Mouse (Mus musculus) heart, adult 18-20 months (tissue): ENCODE measurements around the gene Hilpda. TPM values are rescaled to one million over a fixed set of nuclear protein-coding genes. Genes with fewer than 3 reads are reported as not detected.

Source experiments
- DNase-seq, 2 experiments: peaks; one replicate each; pipeline ENCODE4 v3.0.0; 2021 to 2022; ENCODE audit warnings: mixed read lengths in 1 of 2
- total RNA-seq, 2 experiments: library from RNA; stranded (reverse); gene quantifications; 2 replicates each; pipeline ENCODE4 v1.2.3; 2021

Hilpda gene
- total RNA-seq, 2 experiments from 2014 or later, result 4.6 to 5.9 TPM

DNA sequence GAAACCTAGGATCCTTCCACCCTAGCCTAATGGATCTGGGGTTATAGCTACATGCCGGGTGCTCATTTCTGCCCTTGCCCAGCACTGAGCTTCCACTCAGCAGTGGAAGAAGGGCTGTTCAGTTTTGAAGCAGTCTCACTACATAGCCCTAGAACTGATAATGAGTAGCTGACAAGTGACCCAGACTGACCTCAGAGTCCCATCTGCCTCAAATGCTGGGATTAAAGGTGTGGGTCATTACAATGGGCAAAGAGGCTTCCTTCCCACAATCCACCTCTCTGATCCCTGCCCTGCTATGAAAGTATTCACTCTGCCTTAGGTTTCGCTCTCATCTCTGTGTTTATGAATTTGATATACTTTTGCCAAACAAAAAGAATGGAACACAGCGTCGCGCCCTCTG, 4.5 kb downstream of the Hilpda start:
- DNase-seq, result no peak

GRCm38 (mm10) chr6:29278513-29279267, 6.4 kb downstream of the Hilpda start:
- peak; percentile 64 to 74 for DNase-seq

- no peak for DNase-seq
These were observed 7.0 kb downstream of the Hilpda start, which contains the start of gene Fam71f2 for GRCm38 (mm10) chr6:29279293-29279692. Fam71f2 (plus strand) TSS chr6:29279593.

DNA sequence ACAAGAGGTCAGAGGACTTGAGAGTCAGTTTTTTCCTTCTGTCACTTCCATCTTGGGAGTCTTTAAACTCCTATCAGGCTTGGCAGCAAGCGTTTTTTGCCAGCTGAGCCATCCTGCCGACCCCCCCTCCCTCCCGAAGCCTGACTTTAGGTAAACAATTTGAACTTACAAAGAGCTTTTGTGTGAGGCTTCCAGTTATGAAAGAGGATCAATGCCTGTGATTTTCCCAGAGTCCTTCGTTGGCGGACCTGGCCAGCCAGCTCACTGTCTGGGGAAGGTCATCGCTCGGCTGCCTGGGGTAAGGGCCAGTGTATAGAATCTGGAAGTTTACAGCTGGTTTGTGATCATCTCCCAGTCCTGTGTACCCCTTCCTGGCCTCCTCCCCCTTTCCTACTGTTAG, 8.4 kb downstream of the Hilpda start:
- no peak for DNase-seq

GRCm38 (mm10) chr6:29286870-29287269, 14.6 kb downstream of the Hilpda start:
- DNase-seq, result no peak

GRCm38 (mm10) chr6:29287481-29287880, 15.2 kb downstream of the Hilpda start:
- DNase-seq, result no peak

- DNase-seq, result peak; percentile 39 to 41
These were observed 15.7 kb downstream of the Hilpda start for GRCm38 (mm10) chr6:29287944-29288343.

GRCm38 (mm10) chr6:29288651-29289050, 16.4 kb downstream of the Hilpda start:
- no peak for DNase-seq

GRCm38 (mm10) chr6:29299112-29299511, 26.8 kb downstream of the Hilpda start:
- DNase-seq, result no peak

DNA sequence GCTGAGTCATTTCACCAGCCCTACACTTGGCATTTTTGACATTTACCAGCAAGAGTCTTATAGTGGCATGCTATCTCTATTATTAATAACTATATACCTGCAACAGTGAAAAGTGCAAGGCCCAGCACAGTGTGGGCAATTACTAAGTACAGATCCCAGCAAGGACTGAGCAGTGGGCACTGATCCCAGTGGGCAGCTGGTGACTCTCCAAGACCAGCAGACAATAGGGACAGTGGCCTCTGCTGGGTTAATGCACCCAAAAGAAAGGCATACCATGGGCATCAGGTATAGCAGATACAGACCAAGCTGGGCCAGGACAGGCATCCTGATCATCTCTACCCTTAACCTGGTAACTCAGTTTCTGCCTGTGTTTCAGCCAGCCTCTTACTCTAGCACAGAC, 31.0 kb downstream of the Hilpda start:
- no peak for DNase-seq

- DNase-seq, result no peak
These were observed 31.4 kb downstream of the Hilpda start for GRCm38 (mm10) chr6:29303726-29304125.

- DNase-seq, result no peak
These were observed 33.2 kb downstream of the Hilpda start for GRCm38 (mm10) chr6:29305462-29305861.

DNA sequence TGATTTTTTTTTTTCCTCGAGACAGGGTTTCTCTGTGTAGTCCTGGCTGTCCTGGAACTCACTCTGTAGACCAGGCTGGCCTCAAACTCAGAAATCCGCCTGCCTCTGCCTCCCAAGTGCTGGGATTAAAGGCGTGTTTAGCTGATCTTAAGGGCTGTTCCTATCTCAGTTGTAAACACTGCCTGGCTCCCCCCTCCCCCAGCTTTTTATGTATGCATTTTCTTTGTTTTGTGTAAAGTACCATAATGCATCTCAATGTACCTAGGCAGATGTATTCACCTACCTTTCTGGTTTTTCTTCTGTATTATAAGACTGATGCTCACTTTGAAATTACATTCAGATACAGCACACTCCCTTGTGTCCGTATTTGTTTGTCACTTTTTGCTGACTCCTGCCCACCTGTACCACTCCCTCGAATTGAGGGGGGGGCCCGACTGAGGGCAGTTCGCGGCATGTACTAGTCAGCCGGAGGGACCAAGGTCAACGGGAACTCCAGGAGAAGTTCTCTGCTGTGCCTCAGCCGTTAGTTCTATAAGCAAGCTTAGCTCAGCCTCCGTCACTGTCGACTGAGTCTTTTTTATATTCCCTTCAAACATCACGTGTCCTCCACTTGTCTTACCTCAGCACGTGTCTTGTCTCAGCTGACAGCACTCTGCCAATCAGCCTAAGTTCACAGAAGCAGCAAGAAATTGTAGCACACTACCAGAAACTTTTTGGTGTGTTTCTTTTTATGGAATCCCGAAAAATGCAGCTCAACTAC, 36.7 kb downstream of the Hilpda start:
- no peak for DNase-seq

- no peak for DNase-seq
These were observed 41.5 kb downstream of the Hilpda start for GRCm38 (mm10) chr6:29313690-29314202.

GRCm38 (mm10) chr6:29317286-29317685, 45.0 kb downstream of the Hilpda start:
- DNase-seq, result no peak

DNA sequence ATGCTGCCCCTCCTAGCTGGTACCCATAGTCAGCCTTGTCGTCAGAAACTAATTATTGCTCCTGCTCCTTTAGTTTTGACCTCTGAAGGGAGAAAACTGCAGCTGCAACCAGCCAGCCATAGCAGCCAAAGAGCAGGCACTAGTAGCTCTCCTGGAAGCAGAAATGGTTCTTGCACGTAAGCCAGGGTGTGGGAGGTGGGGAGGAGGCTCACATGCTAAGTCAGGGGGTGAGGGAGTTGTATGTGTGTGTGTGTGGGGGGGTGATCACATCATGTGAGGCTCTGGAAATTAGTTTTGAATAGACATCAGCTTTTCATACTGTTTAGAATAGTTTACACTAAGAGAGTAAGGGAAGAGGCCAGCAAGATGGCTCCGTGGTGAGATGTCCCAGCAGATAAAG, 45.7 kb downstream of the Hilpda start:
- DNase-seq, result no peak

- DNase-seq, result peak; percentile 9 to 23
These were observed 46.6 kb downstream of the Hilpda start, which contains the start of gene Fam71f1 for GRCm38 (mm10) chr6:29318879-29319278. Fam71f1 (plus strand) TSS chr6:29319140.

DNA sequence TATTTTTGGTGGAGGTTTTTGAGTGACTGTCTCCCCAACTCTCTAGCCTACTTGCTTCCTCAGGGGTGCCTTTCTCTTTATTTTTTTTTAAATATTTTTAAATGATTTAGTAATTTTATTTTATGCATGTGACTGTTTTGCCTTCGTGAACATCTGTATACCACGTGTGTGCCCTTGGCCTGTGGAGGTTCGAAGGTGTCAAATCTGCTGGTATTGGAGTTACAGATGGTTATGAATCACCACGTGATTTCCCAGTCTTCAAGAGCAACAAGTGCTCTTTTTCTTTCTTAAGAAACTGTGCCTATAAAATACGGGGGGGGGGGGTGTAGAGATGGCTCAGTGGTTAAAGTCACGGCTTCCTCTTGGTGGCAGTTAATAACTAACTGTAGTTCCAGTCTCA, 49.3 kb downstream of the Hilpda start:
- no peak for DNase-seq

DNA sequence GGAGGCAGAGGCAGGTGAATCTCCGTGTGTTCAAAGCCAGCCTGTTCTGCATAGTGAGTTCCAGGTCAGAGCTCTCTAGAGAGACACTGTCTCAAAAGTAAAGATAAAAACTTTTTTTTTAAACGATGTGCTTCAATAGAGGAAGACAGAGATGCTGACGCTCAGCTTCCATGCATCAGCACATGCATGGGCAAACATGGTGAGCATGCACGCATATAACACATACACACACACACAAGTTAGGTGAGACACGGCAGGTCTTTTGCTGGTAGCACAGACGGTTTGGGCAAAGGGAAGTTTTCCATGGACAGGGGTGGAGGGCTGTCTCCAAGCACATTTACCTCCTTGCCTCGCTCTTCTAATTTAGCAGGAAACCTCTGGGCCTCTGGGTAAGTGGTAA, 49.9 kb downstream of the Hilpda start:
- no peak for DNase-seq

GRCm38 (mm10) chr6:29322735-29323134, 50.4 kb downstream of the Hilpda start:
- DNase-seq, result no peak
